Mouse (Mus musculus) liver, embryonic 16.5 days (tissue): ENCODE results near the gene Rtp4. TPM values are rescaled to one million over a fixed set of nuclear protein-coding genes. Genes with fewer than 3 reads are reported as not detected.

Source experiments
- ATAC-seq: fragments of 200-750 bp; cut with Nextera tagmentation; 2 replicates; pipeline ENCODE4 v1.8.0; 2017; ENCODE audit warnings: low read depth, mild to moderate bottlenecking, moderate number of reproducible peaks, moderate library complexity
- H3K27ac ChIP-seq: fragments of 300-500 bp; sonication (generic); 2 replicates; pipeline ENCODE4 v1.5.1; 2014; ENCODE audit warnings: mild to moderate bottlenecking, low read length
- H3K27me3 ChIP-seq: fragments of 300-500 bp; sonication (generic); 2 replicates; pipeline ENCODE4 v1.6.1; 2014; ENCODE audit warnings: low read depth, low read length, mixed read lengths; ENCODE audit not compliant: control insufficient read depth, insufficient read depth
- H3K36me3 ChIP-seq: fragments of 300-500 bp; sonication (generic); 2 replicates; pipeline ENCODE4 v1.6.1; 2014; ENCODE audit warnings: mild to moderate bottlenecking; ENCODE audit not compliant: control insufficient read depth, insufficient read depth
- H3K4me1 ChIP-seq: fragments of 300-500 bp; sonication (generic); 2 replicates; pipeline ENCODE4 v1.6.1; 2014; ENCODE audit warnings: low read depth, low read length, mixed read lengths; ENCODE audit not compliant: control insufficient read depth
- H3K4me2 ChIP-seq: fragments of 300-500 bp; sonication (generic); 2 replicates; pipeline ENCODE4 v1.6.1; 2014; ENCODE audit warnings: low read depth, low read length, mixed read lengths
- H3K4me3 ChIP-seq: fragments of 300-500 bp; sonication (generic); 2 replicates; pipeline ENCODE4 v1.5.1; 2014; ENCODE audit warnings: low read depth, mild to moderate bottlenecking, low read length
- H3K9ac ChIP-seq: fragments of 300-500 bp; sonication (generic); 2 replicates; pipeline ENCODE4 v1.6.1; 2014; ENCODE audit warnings: low read depth, low read length
- H3K9me3 ChIP-seq: fragments of 300-500 bp; sonication (generic); replicated peaks from 2 replicates; pipeline ENCODE4 v1.6.1; 2016; ENCODE audit warnings: low read length; ENCODE audit not compliant: control insufficient read depth
- WGBS: fragments of 180-500 bp; shearing (Covaris S2); extraction: QIAGEN DNeasy Blood & Tissue Kit; methylation state at CpG from one replicate; pipeline ENCODE4 v1.1.7; 2014; ENCODE audit not compliant: insufficient replicate concordance; 5-methylcytosine and 5-hydroxymethylcytosine counted together
- polyA plus RNA-seq: library from polyadenylated mRNA; unstranded; fragments of >200 nt; fragmentation: Nextera tagmentation; extraction: Ambion mirVana; gene quantifications from 2 replicates; pipeline ENCODE4 v1.2.1, GENCODE M21; 2015

Gene Rtp4
- polyA plus RNA-seq, 1 experiment from 2014 or later = 6.5 TPM

GRCm38 (mm10) chr16:23631531-23631930, 111.4 kb downstream of the Rtp4 start:
- no peaks in the 10 kb centered on the region for H3K36me3 ChIP-seq
- H3K4me3 ChIP-seq = no peak overlapping the region
- ATAC-seq = no peak
- no peak overlapping the region for H3K4me2 ChIP-seq
- no peaks in the 10 kb centered on the region for H3K4me1 ChIP-seq
- no peaks in the 10 kb centered on the region for H3K27me3 ChIP-seq
- H3K27ac ChIP-seq = no peak overlapping the region
- no peaks in the 10 kb centered on the region for H3K9me3 ChIP-seq
- 49% methylated on average over 2 of the region's 2 CpGs for WGBS
- H3K9ac ChIP-seq = no peak overlapping the region

GRCm38 (mm10) chr16:23632681-23633080, 112.6 kb downstream of the Rtp4 start:
- WGBS = 52% methylated on average over 2 of the region's 2 CpGs
- no peaks in the 10 kb centered on the region for H3K27me3 ChIP-seq
- no peak overlapping the region for H3K4me2 ChIP-seq
- no peak overlapping the region for H3K27ac ChIP-seq
- no peaks in the 10 kb centered on the region for H3K9me3 ChIP-seq
- no peaks in the 10 kb centered on the region for H3K36me3 ChIP-seq
- no peaks in the 10 kb centered on the region for H3K4me1 ChIP-seq
- no peak for ATAC-seq
- no peak overlapping the region for H3K9ac ChIP-seq
- H3K4me3 ChIP-seq = no peak overlapping the region

DNA sequence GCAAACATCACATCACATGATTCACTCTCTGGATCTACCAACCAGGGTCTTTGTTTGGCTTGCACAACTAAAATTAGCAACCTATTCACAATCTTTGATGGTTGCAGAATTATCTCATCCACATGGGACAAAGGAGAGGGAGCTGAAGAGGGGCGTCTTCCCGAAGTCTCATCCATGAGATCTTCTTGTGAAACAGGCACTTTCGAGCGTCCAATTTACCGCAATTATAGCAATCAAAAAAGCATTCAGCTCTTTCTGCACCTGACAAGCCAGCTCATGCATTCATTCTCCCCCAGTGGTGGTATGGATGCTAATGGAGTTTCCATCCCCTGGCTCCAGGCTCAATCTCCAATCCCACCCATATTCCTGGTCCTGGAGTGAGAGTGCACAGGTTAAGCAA, 132.9 kb downstream of the Rtp4 start:
- Histone ChIP-seq H3K4me2 (no peak overlapping the region), H3K36me3 (no peaks in the 10 kb centered on the region), H3K9me3 (no peaks in the 10 kb centered on the region), H3K27me3 (no peaks in the 10 kb centered on the region), H3K27ac (no peak overlapping the region), H3K9ac (no peak overlapping the region), H3K4me1 (no peaks in the 10 kb centered on the region), H3K4me3 (no peak overlapping the region)
- 76% methylated on average over 5 of the region's 5 CpGs for WGBS
- ATAC-seq = no peak

DNA sequence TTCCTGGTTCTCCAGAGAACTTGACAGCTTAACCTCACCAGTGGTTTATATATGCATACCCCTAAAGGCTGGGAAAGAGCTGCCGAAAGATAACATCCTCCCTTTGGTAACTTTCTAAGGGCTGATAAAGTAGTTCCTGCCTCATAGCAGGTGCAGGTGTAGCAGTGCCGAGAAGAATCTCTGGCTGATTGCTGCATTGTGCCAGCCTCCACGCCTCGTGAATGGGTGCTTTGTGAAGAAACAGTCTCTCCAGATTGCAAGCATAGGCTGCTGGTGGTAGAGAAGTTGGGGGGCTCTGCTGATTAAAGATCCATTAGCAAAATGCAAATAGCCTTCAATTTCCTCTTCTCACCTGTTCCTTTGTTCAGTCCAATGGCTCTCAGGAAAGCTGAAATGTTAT, 133.4 kb downstream of the Rtp4 start:
- Histone ChIP-seq H3K27me3 (no peaks in the 10 kb centered on the region), H3K4me1 (no peaks in the 10 kb centered on the region), H3K4me3 (no peak overlapping the region), H3K9me3 (no peaks in the 10 kb centered on the region), H3K36me3 (no peaks in the 10 kb centered on the region), H3K4me2 (no peak overlapping the region), H3K9ac (no peak overlapping the region), H3K27ac (no peak overlapping the region)
- 37% methylated on average over 4 of the region's 4 CpGs for WGBS
- ATAC-seq = no peak

GRCm38 (mm10) chr16:23659597-23660531, 139.8 kb downstream of the Rtp4 start:
- H3K4me2 ChIP-seq = no peak overlapping the region
- H3K4me3 ChIP-seq = no peak overlapping the region
- 71% methylated on average over 13 of the region's 13 CpGs for WGBS
- H3K4me1 ChIP-seq = no peaks in the 10 kb centered on the region
- no peaks in the 10 kb centered on the region for H3K36me3 ChIP-seq
- H3K27me3 ChIP-seq = no peaks in the 10 kb centered on the region
- no peaks in the 10 kb centered on the region for H3K9me3 ChIP-seq
- no peak overlapping the region for H3K27ac ChIP-seq
- ATAC-seq = no peak
- no peak overlapping the region for H3K9ac ChIP-seq

Other genes starting within 250 kb of the Rtp4 start
- gene Rtp1, start 91.2 kb upstream of the Rtp4 start, polyA plus RNA-seq = not detected in 2 replicates
- 26.5 and 30.8 TPM in 2 replicates for gene Masp1, start 524 bp downstream of the Rtp4 start, polyA plus RNA-seq